Mouse (Mus musculus): Measurements from ENCODE around the gene Ccdc183. TPM values are rescaled to one million over a fixed set of nuclear protein-coding genes. Genes with fewer than 3 reads are reported as not detected.

Ccdc183 gene
- total and polyA plus RNA-seq, 2 experiments from 2014 or later: 0.23 TPM; not detected in 1

GRCm38 (mm10) chr2:25621229-25622200, 4.0 kb upstream of the Ccdc183 start, which contains the start of gene Tmem141:
Gene Tmem141, minus strand, starts transcription at chr2:25622005.
- H3K4me2 ChIP-seq (ENCODE audit: low read depth, low read length): peak within 1 kb of the TSS; percentile 92
- no peaks in the 10 kb centered on the region for H3K9me3 ChIP-seq (replicated peaks; ENCODE audit: control insufficient read depth, low read length)
- H3K4me1 ChIP-seq (ENCODE audit: control insufficient read depth, insufficient read depth): 0 out of 2 replicates have a peak, but pooled peaks cover 4% of the 10 kb centered on the region
- ATAC-seq (ENCODE audit: insufficient read depth, low read depth) (peak; percentile 93), DNase-seq (ENCODE audit: low spot score) (peak; percentile 82)
- peaks cover 23% of the 10 kb centered on the region for H3K27me3 ChIP-seq (ENCODE audit: control insufficient read depth, insufficient read depth, low read length)
- H3K27ac ChIP-seq (ENCODE audit: low read depth): peak within 1 kb of the TSS; percentile 68
- WGBS: 6% methylated on average over 34 of the region's 34 CpGs
- peak within 1 kb of the TSS; percentile 61 for H3K9ac ChIP-seq (replicated peaks; ENCODE audit: low read depth, low read length)
- H3K36me3 ChIP-seq (replicated peaks; ENCODE audit: control insufficient read depth, insufficient read depth, low read length): no peaks in the 10 kb centered on the region; the same call in 1 of the 2 replicates
- H3K4me3 ChIP-seq (ENCODE audit: low read depth, low read length): peak within 1 kb of the TSS; percentile 55
- TF ChIP-seq CTCF (IDR thresholded peaks at IDR 0.05; ENCODE audit: low read depth) (peak; percentile 54), EP300 (IDR thresholded peaks at IDR 0.05; ENCODE audit: low read depth) (no peak)

GRCm38 (mm10) chr2:25620852-25621228, 3.4 kb upstream of the Ccdc183 start:
- no peaks in the 10 kb centered on the region for H3K9me3 ChIP-seq (replicated peaks; ENCODE audit: control insufficient read depth, low read length)
- H3K4me2 ChIP-seq (ENCODE audit: low read depth, low read length): 0 out of 2 replicates have a peak overlapping the region, but pooled peaks have one; percentile 92
- peaks cover 4% of the 10 kb centered on the region; the same call in 1 of the 2 replicates for H3K4me1 ChIP-seq (ENCODE audit: control insufficient read depth, insufficient read depth)
- no peak overlapping the region for H3K4me3 ChIP-seq (ENCODE audit: low read depth, low read length)
- ATAC-seq (ENCODE audit: insufficient read depth, low read depth) (no peak), DNase-seq (ENCODE audit: low spot score) (no peak)
- no peak overlapping the region for H3K27ac ChIP-seq (ENCODE audit: low read depth)
- TF ChIP-seq CTCF (IDR thresholded peaks at IDR 0.05; ENCODE audit: low read depth) (no peak), EP300 (IDR thresholded peaks at IDR 0.05; ENCODE audit: low read depth) (no peak)
- H3K36me3 ChIP-seq (replicated peaks; ENCODE audit: control insufficient read depth, insufficient read depth, low read length): no peaks in the 10 kb centered on the region; the same call in 1 of the 2 replicates
- H3K9ac ChIP-seq (replicated peaks; ENCODE audit: low read depth, low read length): no peak overlapping the region
- WGBS: 79% methylated on average over 4 of the region's 4 CpGs
- H3K27me3 ChIP-seq (ENCODE audit: control insufficient read depth, insufficient read depth, low read length): peaks cover 29% of the 10 kb centered on the region

- no peak overlapping the region for H3K27ac ChIP-seq (ENCODE audit: low read depth)
- H3K9me3 ChIP-seq (replicated peaks; ENCODE audit: control insufficient read depth, low read length): no peaks in the 10 kb centered on the region
- no peak overlapping the region for H3K9ac ChIP-seq (replicated peaks; ENCODE audit: low read depth, low read length)
- WGBS: 77% methylated on average over 6 of the region's 6 CpGs
- peaks cover 34% of the 10 kb centered on the region for H3K27me3 ChIP-seq (ENCODE audit: control insufficient read depth, insufficient read depth, low read length)
- H3K4me1 ChIP-seq (ENCODE audit: control insufficient read depth, insufficient read depth): peaks cover 4% of the 10 kb centered on the region; the same call in 1 of the 2 replicates
- H3K36me3 ChIP-seq (replicated peaks; ENCODE audit: control insufficient read depth, insufficient read depth, low read length): no peaks in the 10 kb centered on the region; the same call in 1 of the 2 replicates
- no peak overlapping the region for H3K4me3 ChIP-seq (ENCODE audit: low read depth, low read length)
- ATAC-seq (ENCODE audit: insufficient read depth, low read depth): no peak
- TF ChIP-seq CTCF (IDR thresholded peaks at IDR 0.05; ENCODE audit: low read depth) (no peak), EP300 (IDR thresholded peaks at IDR 0.05; ENCODE audit: low read depth) (no peak)
- H3K4me2 ChIP-seq (ENCODE audit: low read depth, low read length): no peak overlapping the region
- DNase-seq (ENCODE audit: low spot score): no peak
These were observed 2.9 kb upstream of the Ccdc183 start for GRCm38 (mm10) chr2:25620386-25620785.

GRCm38 (mm10) chr2:25616398-25616797, 1.1 kb downstream of the Ccdc183 start:
- TF ChIP-seq EP300 (IDR thresholded peaks at IDR 0.05; ENCODE audit: low read depth) (no peak), CTCF (IDR thresholded peaks at IDR 0.05; ENCODE audit: low read depth) (no peak)
- H3K36me3 ChIP-seq (replicated peaks; ENCODE audit: control insufficient read depth, insufficient read depth, low read length): no peaks in the 10 kb centered on the region; the same call in 1 of the 2 replicates
- no peak for ATAC-seq (ENCODE audit: insufficient read depth, low read depth)
- WGBS: 14% methylated on average over 22 of the region's 22 CpGs
- peaks cover 44% of the 10 kb centered on the region for H3K27me3 ChIP-seq (ENCODE audit: control insufficient read depth, insufficient read depth, low read length)
- no peak for DNase-seq (ENCODE audit: low spot score)
- H3K4me3 ChIP-seq (ENCODE audit: low read depth, low read length): peak overlapping the region; percentile 18; the same call in 1 of the 2 replicates
- H3K27ac ChIP-seq (ENCODE audit: low read depth): no peak overlapping the region
- peaks cover 3% of the 10 kb centered on the region; the same call in 1 of the 2 replicates for H3K4me1 ChIP-seq (ENCODE audit: control insufficient read depth, insufficient read depth)
- no peaks in the 10 kb centered on the region for H3K9me3 ChIP-seq (replicated peaks; ENCODE audit: control insufficient read depth, low read length)
- H3K9ac ChIP-seq (replicated peaks; ENCODE audit: low read depth, low read length): no peak overlapping the region
- no peak overlapping the region for H3K4me2 ChIP-seq (ENCODE audit: low read depth, low read length)

- Histone ChIP-seq H3K36me3 (replicated peaks; ENCODE audit: control insufficient read depth, insufficient read depth, low read length) (0 out of 2 replicates have a peak, but pooled peaks cover 1% of the 10 kb centered on the region), H3K9ac (replicated peaks; ENCODE audit: low read depth, low read length) (no peak overlapping the region), H3K4me2 (ENCODE audit: low read depth, low read length) (peak overlapping the region; percentile 90), H3K9me3 (replicated peaks; ENCODE audit: control insufficient read depth, low read length) (no peaks in the 10 kb centered on the region), H3K4me1 (ENCODE audit: control insufficient read depth, insufficient read depth) (peaks cover 12% of the 10 kb centered on the region), H3K27ac (ENCODE audit: low read depth) (no peak overlapping the region), H3K27me3 (ENCODE audit: control insufficient read depth, insufficient read depth, low read length) (no peaks in the 10 kb centered on the region), H3K4me3 (ENCODE audit: low read depth, low read length) (peak overlapping the region; percentile 93; the same call in 1 of the 2 replicates)
- 64% methylated on average over 10 of the region's 10 CpGs for WGBS
- TF ChIP-seq CTCF (IDR thresholded peaks at IDR 0.05; ENCODE audit: low read depth): no peak
- no peak for TF ChIP-seq EP300 (IDR thresholded peaks at IDR 0.05; ENCODE audit: low read depth)
- ATAC-seq (ENCODE audit: insufficient read depth, low read depth) (peak; percentile 9; the same call in 1 of the 2 replicates), DNase-seq (ENCODE audit: low spot score) (no peak)
These were observed 8.8 kb downstream of the Ccdc183 start for GRCm38 (mm10) chr2:25608671-25609070.
